Mouse (Mus musculus) T-helper 1 cell (primary cell): ENCODE results near the gene Acsl5.

ENCODE experiments used
- in situ Hi-C: fragments of 300-600 bp; cut with MboI, MseI; formaldehyde crosslinking; loops from one replicate; pipeline ENCODE4 v1.15.1; 2025; ENCODE audit warnings: high pct_unique_total_duplicates

Acsl5 gene

GRCm38 (mm10) chr19:55322604-55323003 lies 70.9 kb downstream of the Acsl5 start:
- in situ Hi-C loops = loop anchor here (25.0 kb wide), 1 partner anchor 1935 kb away; the partner anchor contains the start of gene Smndc1

GRCm38 (mm10) chr19:55327510-55327909 lies 75.8 kb downstream of the Acsl5 start:
- in situ Hi-C loops = loop anchor here (25.0 kb wide), 1 partner anchor 240 kb away; no protein-coding TSS in a partner anchor

GRCm38 (mm10) chr19:55331776-55332175 lies 80.0 kb downstream of the Acsl5 start:
- in situ Hi-C loops = loop anchor here (25.0 kb wide), 1 partner anchor 244 kb away; no protein-coding TSS in a partner anchor

GRCm38 (mm10) chr19:55332641-55333268 lies 81.0 kb downstream of the Acsl5 start:
- in situ Hi-C loops = loop anchor here (25.0 kb wide), 1 partner anchor 245 kb away; no protein-coding TSS in a partner anchor

GRCm38 (mm10) chr19:55335881-55336280 lies 84.1 kb downstream of the Acsl5 start:
- in situ Hi-C loops = loop anchor here (25.0 kb wide), 1 partner anchor 249 kb away; no protein-coding TSS in a partner anchor

GRCm38 (mm10) chr19:55336441-55336840 lies 84.7 kb downstream of the Acsl5 start:
- in situ Hi-C loops = loop anchor here (25.0 kb wide), 1 partner anchor 249 kb away; no protein-coding TSS in a partner anchor

- in situ Hi-C loops = loop anchor here (25.0 kb wide), 1 partner anchor 250 kb away; no protein-coding TSS in a partner anchor
Observed at GRCm38 (mm10) chr19:55337066-55337465, 85.3 kb downstream of the Acsl5 start.

GRCm38 (mm10) chr19:55337664-55338063 lies 85.9 kb downstream of the Acsl5 start:
- in situ Hi-C loops = loop anchor here (25.0 kb wide), 1 partner anchor 250 kb away; no protein-coding TSS in a partner anchor

- in situ Hi-C loops = loop anchor here (25.0 kb wide), 1 partner anchor 253 kb away; no protein-coding TSS in a partner anchor
Observed at GRCm38 (mm10) chr19:55340521-55340920, 88.8 kb downstream of the Acsl5 start.

- in situ Hi-C loops = loop anchor here (25.0 kb wide), 1 partner anchor 254 kb away; no protein-coding TSS in a partner anchor
Observed at GRCm38 (mm10) chr19:55341377-55341776, 89.6 kb downstream of the Acsl5 start.

GRCm38 (mm10) chr19:55342423-55342822 lies 90.7 kb downstream of the Acsl5 start:
- in situ Hi-C loops = loop anchor here (25.0 kb wide), 1 partner anchor 255 kb away; no protein-coding TSS in a partner anchor

- in situ Hi-C loops = loop anchor here (25.0 kb wide), 1 partner anchor 256 kb away; no protein-coding TSS in a partner anchor
Observed at GRCm38 (mm10) chr19:55343274-55343673, 91.5 kb downstream of the Acsl5 start.
